Mouse (Mus musculus): ENCODE measurements around the gene Pate2. TPM values are rescaled to one million over a fixed set of nuclear protein-coding genes. Genes with fewer than 3 reads are reported as not detected.

Gene Pate2
- total and polyA plus RNA-seq, 3 experiments: 0.23 to 0.29 TPM; not detected in 1

DNA sequence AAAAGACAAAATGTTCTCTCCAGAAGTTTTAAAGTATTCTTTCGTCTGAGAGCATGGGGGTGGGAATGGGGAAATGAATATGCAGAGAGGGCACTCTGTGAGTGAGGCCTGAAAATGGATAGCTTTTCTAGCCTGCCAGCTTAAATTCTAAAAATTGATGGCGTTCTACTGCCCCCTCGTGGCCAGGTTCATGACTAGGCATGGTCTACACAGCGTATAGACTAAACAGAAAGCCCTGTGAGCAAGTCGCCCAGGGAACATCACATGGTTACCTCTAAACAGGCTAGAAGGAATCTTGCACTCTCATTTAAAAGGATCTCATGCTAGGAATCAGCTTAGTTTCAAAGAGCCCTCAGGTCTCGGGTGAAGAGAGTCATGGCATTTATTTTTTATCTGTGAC, 28.6 kb upstream of the Pate2 start:
- TF ChIP-seq ZC3H11A (IDR thresholded peaks at IDR 0.05; ENCODE audit: low read depth, low read length): 0 out of 2 replicates have a peak, but pooled peaks have one; percentile 49
- TF ChIP-seq SMC3 (IDR thresholded peaks at IDR 0.05; ENCODE audit: low read depth, low read length): peak; percentile 76
- no peak for TF ChIP-seq CHD1 (IDR thresholded peaks at IDR 0.05; ENCODE audit: low read depth, low read length)
- 0 out of 2 replicates have a peak, but pooled peaks have one; percentile 25 for TF ChIP-seq MAX (IDR thresholded peaks at IDR 0.05; ENCODE audit: low read length)
- peak; percentile 82 for TF ChIP-seq RAD21 (IDR thresholded peaks at IDR 0.05; ENCODE audit: low read depth, low read length)
- peak; percentile 70 to 90 (median 77) for TF ChIP-seq CTCF (IDR thresholded peaks at IDR 0.05 in 2 of 3, conservative IDR thresholded peaks at IDR 0.05 in 1 of 3; ENCODE audit: control insufficient read depth in 1 of 3, insufficient read depth in 1 of 3, low read depth in 2 of 3, low read length in 3 of 3, poor library complexity in 1 of 3, severe bottlenecking in 1 of 3)
- TF ChIP-seq UBTF (IDR thresholded peaks at IDR 0.05; ENCODE audit: borderline replicate concordance, insufficient read depth, low read depth, low read length): no peak
- Histone ChIP-seq H3K4me1 (ENCODE audit: control insufficient read depth in 1 of 2, insufficient read depth in 2 of 2, low read length in 2 of 2) (peaks cover 4 to 14% of the 10 kb centered on the region in 2 experiments), H3K79me2 (ENCODE audit: control insufficient read depth, insufficient read depth, low read length, poor library complexity) (no peaks in the 10 kb centered on the region), H3K27me3 (ENCODE audit: control insufficient read depth in 1 of 2, insufficient read depth in 2 of 2, low read length in 2 of 2) (no peaks in the 10 kb centered on the region), H3K36me3 (ENCODE audit: control insufficient read depth in 1 of 2, insufficient read depth in 2 of 2, low read length in 2 of 2) (peaks cover 0 to 6% of the 10 kb centered on the region in 2 experiments; a peak in 2 of 4 replicates), H3K27ac (ENCODE audit: control insufficient read depth, low read depth, low read length) (no peak overlapping the region), H3K9me3 (replicated peaks; ENCODE audit: insufficient read depth, low read length) (no peaks in the 10 kb centered on the region), H3K4me3 (ENCODE audit: control insufficient read depth in 1 of 2, insufficient read depth in 1 of 2, low read depth in 2 of 2, low read length in 2 of 2) (no peak overlapping the region), H3K9ac (ENCODE audit: control insufficient read depth, low read depth, low read length, poor library complexity, severe bottlenecking) (no peak overlapping the region; the same call in 1 of the 2 replicates)
- DNase-seq (ENCODE audit: low read depth, low spot score): peak; percentile 84

DNA sequence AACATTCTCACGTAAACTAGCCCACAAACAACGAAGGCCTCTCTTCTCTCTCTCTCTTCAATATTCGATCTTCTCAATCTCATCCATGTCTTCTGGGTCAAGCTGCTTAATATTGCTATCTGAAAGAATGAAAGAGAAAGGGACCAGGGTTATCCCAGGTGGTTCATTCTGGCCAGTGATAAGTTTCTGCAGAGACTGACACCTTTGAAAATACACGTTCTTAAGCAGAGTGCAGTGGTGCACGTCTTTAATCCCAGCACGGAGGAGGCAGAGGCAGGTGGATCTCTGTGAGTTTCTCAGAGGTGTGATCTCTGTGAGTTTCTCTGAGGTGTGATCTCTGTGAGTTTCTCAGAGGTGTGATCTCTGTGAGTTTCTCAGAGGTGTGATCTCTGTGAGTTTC, 28.1 kb upstream of the Pate2 start:
- Histone ChIP-seq H3K4me3 (ENCODE audit: control insufficient read depth in 1 of 2, insufficient read depth in 1 of 2, low read depth in 2 of 2, low read length in 2 of 2) (no peak overlapping the region), H3K9ac (ENCODE audit: control insufficient read depth, low read depth, low read length, poor library complexity, severe bottlenecking) (no peak overlapping the region), H3K79me2 (ENCODE audit: control insufficient read depth, insufficient read depth, low read length, poor library complexity) (no peaks in the 10 kb centered on the region), H3K36me3 (ENCODE audit: control insufficient read depth in 1 of 2, insufficient read depth in 2 of 2, low read length in 2 of 2) (peaks cover 0 to 6% of the 10 kb centered on the region in 2 experiments; a peak in 2 of 4 replicates), H3K4me1 (ENCODE audit: control insufficient read depth in 1 of 2, insufficient read depth in 2 of 2, low read length in 2 of 2) (peaks cover 5 to 18% of the 10 kb centered on the region in 2 experiments), H3K27me3 (ENCODE audit: control insufficient read depth in 1 of 2, insufficient read depth in 2 of 2, low read length in 2 of 2) (no peaks in the 10 kb centered on the region), H3K9me3 (replicated peaks; ENCODE audit: insufficient read depth, low read length) (no peaks in the 10 kb centered on the region), H3K27ac (ENCODE audit: control insufficient read depth, low read depth, low read length) (no peak overlapping the region)
- TF ChIP-seq KAT2A (conservative IDR thresholded peaks at IDR 0.05; ENCODE audit: low read depth, low read length): no peak
- TF ChIP-seq JUND (IDR thresholded peaks at IDR 0.05; ENCODE audit: low read depth, low read length): no peak
- TF ChIP-seq USF1 (IDR thresholded peaks at IDR 0.05; ENCODE audit: low read depth, low read length): no peak
- TF ChIP-seq TAL1 (IDR thresholded peaks at IDR 0.05; ENCODE audit: low read length): no peak
- TF ChIP-seq HCFC1 (IDR thresholded peaks at IDR 0.05; ENCODE audit: low read depth, low read length): no peak
- no peak for TF ChIP-seq ZNF384 (IDR thresholded peaks at IDR 0.05; ENCODE audit: low read depth, low read length)
- TF ChIP-seq MAZ (IDR thresholded peaks at IDR 0.05; ENCODE audit: low read depth, low read length): no peak
- TF ChIP-seq GATA1 (IDR thresholded peaks at IDR 0.05; ENCODE audit: low read depth, low read length): no peak
- TF ChIP-seq ZKSCAN1 (IDR thresholded peaks at IDR 0.05; ENCODE audit: low read depth, low read length): no peak
- no peak for DNase-seq (ENCODE audit: low read depth, low spot score)
